Mouse (Mus musculus) lung, adult 2 months (tissue): ENCODE results near the gene Lypla2.

ENCODE experiments used
- CTCF ChIP-seq: fragments of 200-500 bp; IDR thresholded peaks from 2 replicates; pipeline ENCODE4 v1.5.1; 2011; ENCODE audit warnings: mild to moderate bottlenecking, low read length, control low read depth; ENCODE audit not compliant: insufficient read depth
- POLR2A ChIP-seq: fragments of 200-500 bp; IDR thresholded peaks from 2 replicates; pipeline ENCODE4 v1.6.1; 2011; ENCODE audit warnings: low read depth, mild to moderate bottlenecking, control low read depth, low read length, borderline replicate concordance; ENCODE audit errors: extremely low read depth

- TF ChIP-seq POLR2A (no peak), CTCF (no peak)
Observed at GRCm38 (mm10) chr4:136008782-136009447, 36.5 kb upstream of the Lypla2 start.
